Mouse (Mus musculus) embryonic facial prominence, embryonic 11.5 days (tissue): Measurements from ENCODE around the gene C1qbp. TPM values are rescaled to one million over a fixed set of nuclear protein-coding genes. Genes with fewer than 3 reads are reported as not detected.
A peak's percentile ranks its signal among the peaks of the same experiment; 100 is the strongest.

ENCODE experiments used
- ATAC-seq: fragments of 200-750 bp; cut with Nextera tagmentation; replicated peaks from 2 replicates; pipeline ENCODE4 v1.8.0; 2017; ENCODE audit warnings: low read depth; ENCODE audit not compliant: insufficient number of reproducible peaks, low FRiP score, low TSS enrichment
- DNase-seq: peaks from one replicate; pipeline ENCODE4 v3.0.0-alpha.2; 2015; ENCODE audit warnings: low spot score
- H3K27ac ChIP-seq: fragments of 300-500 bp; sonication (generic); replicated peaks from 2 replicates; pipeline ENCODE4 v1.5.1; 2014; ENCODE audit warnings: mild to moderate bottlenecking, low read depth, low read length, control low read depth
- H3K27me3 ChIP-seq: fragments of 300-500 bp; sonication (generic); 2 replicates; pipeline ENCODE4 v1.6.1; 2014; ENCODE audit warnings: mild to moderate bottlenecking, low read length, moderate library complexity, mixed read lengths; ENCODE audit not compliant: control insufficient read depth, insufficient read depth
- H3K36me3 ChIP-seq: fragments of 300-500 bp; sonication (generic); replicated peaks from 2 replicates; pipeline ENCODE4 v1.6.1; 2014; ENCODE audit warnings: low read depth, mild to moderate bottlenecking, low read length, moderate library complexity, mixed read lengths; ENCODE audit not compliant: control insufficient read depth, insufficient read depth
- H3K4me1 ChIP-seq: fragments of 300-500 bp; sonication (generic); 2 replicates; pipeline ENCODE4 v1.6.1; 2014; ENCODE audit warnings: low read length, mixed read lengths; ENCODE audit not compliant: control insufficient read depth, insufficient read depth
- H3K4me2 ChIP-seq: fragments of 300-500 bp; sonication (generic); 2 replicates; pipeline ENCODE4 v1.6.1; 2014; ENCODE audit warnings: low read depth, mild to moderate bottlenecking, control low read depth, low read length, moderate library complexity
- H3K4me3 ChIP-seq: fragments of 300-500 bp; sonication (generic); 2 replicates; pipeline ENCODE4 v1.5.1; 2014; ENCODE audit warnings: low read depth, low read length, control low read depth
- H3K9ac ChIP-seq: fragments of 300-500 bp; sonication (generic); replicated peaks from 2 replicates; pipeline ENCODE4 v1.6.1; 2014; ENCODE audit warnings: mild to moderate bottlenecking, control low read depth, low read length
- H3K9me3 ChIP-seq: fragments of 300-500 bp; sonication (generic); replicated peaks from 2 replicates; pipeline ENCODE4 v1.6.1; 2016; ENCODE audit warnings: mild to moderate bottlenecking, low read length, inconsistent platforms, mixed read lengths; ENCODE audit not compliant: control insufficient read depth
- WGBS: fragments of 180-500 bp; shearing (Covaris S2); extraction: QIAGEN DNeasy Blood & Tissue Kit; methylation state at CpG from one replicate; pipeline ENCODE4 v1.1.7; 2014; 5-methylcytosine and 5-hydroxymethylcytosine counted together
- polyA plus RNA-seq: library from polyadenylated mRNA; unstranded; fragments of >200 nt; fragmentation: Nextera tagmentation; extraction: Ambion mirVana; gene quantifications from 2 replicates; pipeline ENCODE4 v1.2.1, GENCODE M21; 2014

C1qbp gene
- polyA plus RNA-seq, 1 experiment from 2014 or later, result 274 TPM

DNA sequence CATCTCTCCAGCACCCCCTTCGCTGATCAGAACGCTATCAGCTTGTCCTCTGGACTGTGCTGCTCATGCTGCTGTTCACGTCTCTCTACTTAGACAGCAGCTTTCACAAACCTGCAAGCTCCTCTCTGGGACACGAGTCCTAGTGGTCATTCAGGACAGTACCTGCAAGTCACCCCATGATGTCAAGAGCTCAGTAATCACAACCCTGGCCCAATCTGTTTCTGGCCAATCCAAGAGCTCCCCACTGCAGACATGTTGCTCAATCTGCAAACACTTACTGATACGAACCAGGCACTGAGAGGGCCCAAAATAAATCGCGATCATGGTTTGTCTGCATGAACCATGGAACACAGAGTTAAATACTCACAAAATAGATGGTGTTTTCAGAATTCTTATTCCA, 29.9 kb upstream of the C1qbp start:
- no peak overlapping the region for H3K9ac ChIP-seq
- H3K4me1 ChIP-seq, result no peaks in the 10 kb centered on the region
- WGBS, result 96% methylated on average over 7 of the region's 7 CpGs
- ATAC-seq (no peak), DNase-seq (no peak)
- H3K27me3 ChIP-seq, result no peaks in the 10 kb centered on the region
- H3K4me2 ChIP-seq, result no peak overlapping the region
- H3K9me3 ChIP-seq, result no peaks in the 10 kb centered on the region
- H3K27ac ChIP-seq, result no peak overlapping the region
- H3K4me3 ChIP-seq, result no peak overlapping the region
- H3K36me3 ChIP-seq, result peaks cover 3% of the 10 kb centered on the region

DNA sequence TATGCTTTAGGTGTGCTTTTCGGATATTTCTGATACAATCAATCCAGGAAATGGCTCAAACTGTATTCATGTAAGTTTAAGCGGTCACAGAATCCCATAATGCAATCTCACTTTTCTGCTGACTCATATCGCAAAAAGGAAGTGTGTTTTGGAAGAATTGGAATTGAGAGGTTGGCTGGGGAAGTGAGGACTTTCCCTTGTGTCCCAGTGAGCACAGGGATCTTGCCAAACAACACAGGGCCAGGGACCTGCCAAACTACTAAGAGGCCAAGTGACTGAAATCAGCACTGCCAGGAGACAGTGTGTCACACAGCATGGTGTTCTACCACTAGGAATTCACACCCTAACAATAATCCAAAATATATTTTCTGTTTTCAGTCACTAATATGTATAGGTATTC, 25.5 kb upstream of the C1qbp start:
- WGBS, result 95% methylated on average over 3 of the region's 3 CpGs
- Histone ChIP-seq H3K9ac (no peak overlapping the region), H3K36me3 (peaks cover 3% of the 10 kb centered on the region), H3K9me3 (no peaks in the 10 kb centered on the region), H3K4me3 (no peak overlapping the region), H3K27me3 (no peaks in the 10 kb centered on the region), H3K27ac (no peak overlapping the region), H3K4me1 (no peaks in the 10 kb centered on the region), H3K4me2 (no peak overlapping the region)
- DNase-seq, result no peak
- ATAC-seq, result no peak

DNA sequence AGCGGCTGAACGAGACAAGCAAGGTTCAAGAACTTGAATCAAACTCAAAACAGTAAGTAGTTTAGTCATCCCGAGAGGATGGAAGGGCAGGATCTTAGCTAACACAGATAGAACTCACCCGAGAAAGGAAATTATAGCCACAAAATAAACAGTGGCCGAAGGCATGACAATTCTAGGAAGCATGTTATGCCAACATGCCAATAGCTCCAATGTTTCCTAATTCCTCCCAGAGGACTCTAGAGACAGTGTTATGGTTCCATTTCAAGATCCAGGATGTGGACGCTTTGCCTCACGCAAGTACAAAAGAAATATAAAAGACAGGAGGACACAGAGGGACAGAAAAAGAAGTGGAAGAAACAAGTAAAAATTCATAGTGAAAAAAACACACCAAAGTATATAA, 25.0 kb upstream of the C1qbp start:
- Histone ChIP-seq H3K27ac (no peak overlapping the region), H3K9me3 (no peaks in the 10 kb centered on the region), H3K4me3 (no peak overlapping the region), H3K4me1 (no peaks in the 10 kb centered on the region), H3K9ac (no peak overlapping the region), H3K27me3 (no peaks in the 10 kb centered on the region), H3K36me3 (peaks cover 3% of the 10 kb centered on the region), H3K4me2 (no peak overlapping the region)
- 90% methylated on average over 7 of the region's 7 CpGs for WGBS
- DNase-seq, result no peak
- ATAC-seq, result no peak

DNA sequence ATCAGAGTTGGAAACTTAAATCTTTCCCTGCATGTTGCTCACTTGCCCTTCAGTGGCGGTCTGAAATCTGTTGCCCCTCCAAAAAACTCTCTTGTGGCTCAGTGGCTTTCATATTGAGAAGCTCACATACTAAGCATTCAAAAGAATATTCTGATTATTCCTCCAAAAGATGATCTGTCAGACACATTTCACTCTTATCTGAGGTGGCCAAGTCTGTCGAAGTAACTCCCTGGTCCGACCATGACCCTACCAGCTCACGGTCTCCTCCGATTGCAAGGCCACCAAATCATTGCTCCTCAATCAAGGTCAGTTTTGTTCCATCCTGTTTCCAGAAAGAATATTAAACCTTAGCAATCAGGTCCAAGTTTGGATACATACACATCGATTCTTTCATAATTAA, 24.2 kb upstream of the C1qbp start:
- 96% methylated on average over 6 of the region's 6 CpGs for WGBS
- Histone ChIP-seq H3K27ac (no peak overlapping the region), H3K4me3 (no peak overlapping the region), H3K9me3 (no peaks in the 10 kb centered on the region), H3K4me2 (no peak overlapping the region), H3K27me3 (no peaks in the 10 kb centered on the region), H3K36me3 (no peaks in the 10 kb centered on the region), H3K4me1 (no peaks in the 10 kb centered on the region), H3K9ac (no peak overlapping the region)
- DNase-seq (no peak), ATAC-seq (no peak)

DNA sequence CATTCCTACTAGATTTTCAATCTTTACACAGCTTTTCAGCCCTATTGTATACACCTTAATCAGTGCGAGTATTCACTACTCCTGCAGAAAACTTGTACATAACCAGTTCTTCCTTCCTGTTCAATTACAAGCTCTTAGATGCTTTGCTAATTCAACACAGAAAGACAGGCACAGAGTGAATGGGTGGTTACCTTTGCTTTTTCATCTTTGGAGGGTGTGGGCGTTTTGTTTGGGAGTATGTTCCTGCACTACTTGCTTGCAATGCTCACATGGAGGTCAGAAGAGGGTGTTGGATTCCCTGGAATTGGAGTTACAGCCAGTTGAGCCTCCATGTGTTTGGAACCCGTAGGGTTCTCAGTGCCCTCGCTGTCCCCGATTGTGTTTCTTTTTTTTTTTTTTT, 22.2 kb upstream of the C1qbp start:
- Histone ChIP-seq H3K4me1 (no peaks in the 10 kb centered on the region), H3K9me3 (no peaks in the 10 kb centered on the region), H3K4me3 (peak overlapping the region; percentile 19), H3K4me2 (no peak overlapping the region), H3K27ac (no peak overlapping the region), H3K27me3 (no peaks in the 10 kb centered on the region), H3K9ac (0 out of 2 replicates have a peak overlapping the region, but pooled peaks have one; percentile 15), H3K36me3 (no peaks in the 10 kb centered on the region)
- 65% methylated on average over 5 of the region's 5 CpGs for WGBS
- no peak for ATAC-seq
- DNase-seq, result peak; percentile 7

DNA sequence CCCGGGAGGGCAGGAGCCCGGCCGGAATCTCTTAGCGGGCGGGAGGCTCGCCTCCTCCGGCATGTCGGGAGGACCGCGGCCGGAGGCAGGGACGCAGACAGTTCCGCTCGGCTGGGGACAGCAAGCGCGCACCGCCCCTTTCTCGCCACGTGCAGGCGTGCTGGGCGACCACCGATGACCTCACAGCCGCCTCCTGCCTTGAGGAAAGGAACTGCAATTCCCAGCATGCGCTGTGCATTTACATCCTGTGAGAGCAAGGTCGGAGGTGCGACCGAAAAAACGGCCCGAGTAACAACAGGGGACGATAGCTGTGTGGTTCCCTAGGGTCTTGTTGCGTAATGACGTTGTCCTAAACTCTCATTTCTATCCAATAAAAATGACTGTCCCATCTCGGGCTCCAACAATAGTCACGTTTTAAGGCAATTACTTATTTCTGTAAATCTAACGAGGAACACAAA, 21.5 kb upstream of the C1qbp start, which contains the start of gene Dhx33:
TSS of gene Dhx33 (minus strand) at position 122 of the 458 bp plus-strand sequence.
- H3K9ac ChIP-seq, result peak within 1 kb of the TSS; percentile 75
- H3K27me3 ChIP-seq, result no peaks in the 10 kb centered on the region
- no peaks in the 10 kb centered on the region for H3K4me1 ChIP-seq
- peak within 1 kb of the TSS; percentile 65 for H3K27ac ChIP-seq
- H3K4me3 ChIP-seq, result peak within 1 kb of the TSS; percentile 95
- WGBS, result 1% methylated on average over 35 of the region's 35 CpGs
- no peaks in the 10 kb centered on the region for H3K9me3 ChIP-seq
- H3K36me3 ChIP-seq, result no peaks in the 10 kb centered on the region
- peak; percentile 97 for ATAC-seq
- peak; percentile 98 for DNase-seq
- peak within 1 kb of the TSS; percentile 64 for H3K4me2 ChIP-seq

DNA sequence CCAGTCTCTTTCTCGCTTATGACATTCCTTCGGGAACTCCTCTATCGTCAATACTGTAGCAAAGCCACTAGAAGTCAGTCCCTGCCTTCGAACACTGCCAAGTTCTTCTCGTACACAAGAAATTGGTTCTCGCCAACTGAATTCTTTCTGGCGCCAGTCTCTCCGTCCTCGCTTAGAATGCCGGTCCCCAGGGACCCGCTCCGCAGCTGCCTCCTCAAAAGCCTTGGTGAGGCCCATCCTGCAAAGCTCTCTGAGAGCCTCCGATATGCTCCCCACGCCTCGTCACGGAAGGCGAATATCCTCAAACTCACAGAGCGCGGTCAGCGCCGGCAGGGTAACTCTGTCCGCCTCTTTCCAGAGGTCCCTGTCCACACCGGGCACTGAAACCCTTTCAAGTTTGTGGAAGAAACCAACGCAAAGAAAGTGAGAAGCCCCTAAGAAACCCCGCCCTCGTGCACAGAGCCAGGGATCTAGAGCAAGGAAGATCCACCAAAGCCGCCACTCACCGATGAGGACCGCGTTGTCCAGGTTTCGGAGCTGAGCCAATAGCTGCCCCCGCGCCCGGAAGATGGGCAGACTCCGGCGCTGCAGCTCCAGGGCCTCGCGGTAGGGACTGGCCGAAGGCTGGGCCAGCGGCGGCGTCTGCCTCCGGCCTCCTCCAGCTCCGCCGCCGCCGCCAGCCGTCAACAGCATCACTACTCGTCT, 20.9 kb upstream of the C1qbp start:
- no peaks in the 10 kb centered on the region for H3K9me3 ChIP-seq
- H3K27ac ChIP-seq, result peak overlapping the region; percentile 65
- no peaks in the 10 kb centered on the region for H3K36me3 ChIP-seq
- DNase-seq (peak; percentile 60), ATAC-seq (peak; percentile 85)
- H3K9ac ChIP-seq, result peak overlapping the region; percentile 75
- no peaks in the 10 kb centered on the region for H3K4me1 ChIP-seq
- H3K27me3 ChIP-seq, result no peaks in the 10 kb centered on the region
- peak overlapping the region; percentile 95 for H3K4me3 ChIP-seq
- peak overlapping the region; percentile 64 for H3K4me2 ChIP-seq
- under 1% methylated on average over 49 of the region's 49 CpGs for WGBS

DNA sequence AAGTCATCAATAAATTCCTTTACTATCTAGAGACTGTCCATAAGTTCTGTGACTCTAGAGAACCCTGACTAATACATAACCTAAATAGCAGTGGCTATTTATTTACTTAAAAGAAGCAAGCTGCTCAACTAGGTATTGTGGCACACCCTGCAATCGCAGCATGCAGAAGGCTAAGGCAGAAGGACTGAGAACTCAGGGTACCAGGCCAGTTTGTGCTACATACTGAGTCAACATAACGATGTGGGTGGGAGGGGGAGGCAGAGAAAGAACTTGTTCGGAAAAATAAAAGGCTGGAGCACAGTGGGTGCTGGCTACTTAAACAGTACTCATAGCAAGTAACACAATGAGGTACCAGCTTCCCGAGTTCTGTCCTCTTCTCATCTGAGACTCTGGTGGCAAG, 18.3 kb upstream of the C1qbp start:
- 81% methylated on average over 4 of the region's 4 CpGs for WGBS
- no peak overlapping the region for H3K27ac ChIP-seq
- no peaks in the 10 kb centered on the region for H3K9me3 ChIP-seq
- H3K27me3 ChIP-seq, result no peaks in the 10 kb centered on the region
- H3K9ac ChIP-seq, result no peak overlapping the region
- H3K4me1 ChIP-seq, result no peaks in the 10 kb centered on the region
- no peaks in the 10 kb centered on the region for H3K36me3 ChIP-seq
- H3K4me2 ChIP-seq, result no peak overlapping the region
- no peak overlapping the region for H3K4me3 ChIP-seq
- ATAC-seq (no peak), DNase-seq (no peak)
